Mouse (Mus musculus): ENCODE data around the gene Clca4a.

- no peak for TF ChIP-seq CTCF (conservative IDR thresholded peaks at IDR 0.05; ENCODE audit: insufficient read depth, insufficient read length, low read depth, low read length)
- no peak for TF ChIP-seq POLR2A (IDR thresholded peaks at IDR 0.05; ENCODE audit: low read depth, low read length)
Observed at GRCm38 (mm10) chr3:144932335-144932734, 42.5 kb downstream of the Clca4a start, which contains the start of gene Clca4b.

All from kidney, adult 2 months (tissue).